Mouse (Mus musculus) pancreas, adult 10 weeks (tissue): ENCODE results near the gene Rab20. TPM values are rescaled to one million over a fixed set of nuclear protein-coding genes. Genes with fewer than 3 reads are reported as not detected.

ENCODE experiments used
- polyA plus RNA-seq: library from polyadenylated mRNA; stranded (reverse); fragments of 350-450 nt; fragmentation: Illumina TruSeq; extraction: RNeasy Lipid Tissue Mini Kit (QIAGEN cat#74804); gene quantifications from one replicate; pipeline ENCODE4 v1.2.3, GENCODE M21; 2015; ENCODE audit warnings: low read depth, low replicate concordance; ENCODE audit not compliant: insufficient read depth

The Rab20 gene
- 2.0 TPM for polyA plus RNA-seq

GRCm38 (mm10) chr8:11477811-11478761 lies at the start of gene Rab20:
Gene Rab20, minus strand, starts transcription at chr8:11478710.

DNA sequence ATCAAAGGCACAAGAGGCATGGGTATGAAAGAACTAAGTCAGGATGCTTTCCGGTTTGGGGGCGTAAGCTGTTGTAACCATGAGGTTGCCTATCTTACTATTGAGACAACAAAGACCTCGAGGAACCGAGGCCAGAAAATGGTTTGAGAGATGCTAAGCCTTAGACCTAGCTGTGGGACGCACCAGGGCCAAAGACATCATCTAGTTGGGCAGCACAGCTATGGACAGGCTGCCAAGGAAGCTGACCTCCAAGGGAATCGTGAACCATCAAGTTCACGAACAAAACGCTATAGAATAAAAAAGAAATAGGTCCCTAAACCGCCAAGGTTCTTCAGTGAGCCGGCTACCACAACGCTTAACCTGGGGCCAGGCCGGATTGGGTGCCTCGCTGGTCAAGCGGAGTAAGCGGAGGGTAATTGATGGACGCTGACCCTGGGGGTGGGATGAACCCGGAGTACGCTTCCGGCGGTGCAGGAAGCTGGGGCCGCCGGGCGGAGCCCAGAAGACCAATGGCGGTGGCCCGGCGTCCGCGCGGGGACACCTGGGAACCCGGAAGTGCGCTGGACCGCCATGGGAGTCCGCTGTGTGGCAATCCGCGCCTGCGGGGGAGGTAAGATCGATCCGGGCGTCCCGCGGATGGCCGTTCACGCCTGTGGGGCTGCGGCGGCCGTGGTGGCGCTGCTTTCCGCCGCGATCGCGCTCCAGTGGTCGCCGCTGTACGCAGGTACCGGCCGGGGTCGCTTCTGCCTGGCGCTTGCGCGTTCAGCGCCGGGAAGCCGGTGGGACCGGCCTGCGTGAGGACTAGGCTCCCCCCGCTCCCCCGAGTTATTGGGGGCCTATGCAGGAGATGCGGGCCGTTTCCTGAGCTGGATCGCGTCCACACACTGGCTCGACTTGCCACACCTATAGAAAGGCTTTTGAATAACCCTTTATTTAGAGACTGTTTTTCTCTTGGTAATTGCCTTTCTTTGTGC lies 18.8 kb upstream of the Rab20 start, which contains the start of gene Naxd:
Gene Naxd (plus strand): TSS at position 490 of the 974 bp plus-strand sequence.

Other genes starting within 250 kb of the Rab20 start
- gene Col4a2, start 165.9 kb downstream of the Rab20 start, polyA plus RNA-seq = 51.3 TPM
- 91.7 TPM for gene Col4a1, start 165.9 kb downstream of the Rab20 start, polyA plus RNA-seq
- 32.7 TPM for gene Naxd, start 18.8 kb upstream of the Rab20 start, polyA plus RNA-seq
- gene Cars2, start 72.1 kb upstream of the Rab20 start, polyA plus RNA-seq = 11.2 TPM
- 7.6 TPM for gene Ing1, start 76.9 kb upstream of the Rab20 start, polyA plus RNA-seq
- gene Ankrd10, start 157.0 kb upstream of the Rab20 start, polyA plus RNA-seq = 11.0 TPM
- gene 1700016D06Rik, start 222.4 kb upstream of the Rab20 start, polyA plus RNA-seq = not detected
- gene Arhgef7, start 249.0 kb upstream of the Rab20 start, polyA plus RNA-seq = 11.4 TPM